In the genomic region with DNA sequence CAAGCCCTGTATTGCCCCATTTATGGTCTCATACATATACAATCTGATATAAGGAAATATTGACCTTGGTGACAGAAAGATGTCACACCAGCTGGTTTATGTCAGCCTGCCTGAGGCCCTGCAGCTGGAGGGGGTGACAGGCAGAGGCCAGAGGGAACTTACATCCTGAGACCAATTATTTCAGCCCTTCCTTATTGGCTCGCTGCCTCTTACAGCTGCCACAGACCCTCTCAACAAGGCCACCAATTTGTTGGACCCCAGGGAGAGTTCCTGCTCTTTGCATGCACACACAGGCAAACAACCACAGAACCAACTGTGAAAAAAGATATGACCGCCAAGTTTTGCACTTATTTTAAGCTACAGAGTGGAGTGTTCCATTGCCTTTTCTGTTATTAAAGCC, we compare ENCODE assay signal across 19 mouse cellular contexts. TPM values are rescaled to one million over a fixed set of nuclear protein-coding genes. Genes with fewer than 3 reads are reported as not detected.
DNase-seq lines count a peak whose midpoint lies in the region; ATAC-seq and TF ChIP-seq lines count a peak whose summit lies in the region.
"Had no signal": no experiment of that assay in that cellular context is flagged by ENCODE, and none has a peak within 500 bp of the region (broad histone marks: within the 10 kb centered on the region; RNA-seq: fewer than 3 reads in every experiment).

No protein-coding gene starts in this region.

- H3K36me3 ChIP-seq in forebrain, embryonic 13.5 days (ENCODE audit: poor library complexity, severe bottlenecking): no peaks in the 10 kb centered on the region
- H3K36me3 ChIP-seq in forebrain, embryonic 10.5 days (replicated peaks): no peaks in the 10 kb centered on the region
- H3K36me3 ChIP-seq in midbrain, embryonic 15.5 days (replicated peaks): no peaks in the 10 kb centered on the region
- H3K36me3 ChIP-seq: embryonic facial prominence, embryonic 12.5 days; liver, embryonic 15.5 days; neural tube, embryonic 12.5 days had no signal

- no peak for TF ChIP-seq CTCF in layer of hippocampus, adult 2 months (conservative IDR thresholded peaks at IDR 0.05)

- no peak for DNase-seq in forebrain, embryonic 10.5 days (ENCODE audit: extremely low spot score, low spot score)
- no peak for DNase-seq in layer of hippocampus, adult 2 months (ENCODE audit: low spot score in 2 of 2)
- DNase-seq in layer of hippocampus, postnatal 25 days (ENCODE audit: extremely low spot score in 1 of 2, low spot score in 1 of 2): no peak
- DNase-seq in forelimb bud, embryonic 11.5 days (ENCODE audit: low read depth, low spot score): peak; percentile 14
- no peak for DNase-seq in left cerebral cortex, adult 9 months (ENCODE audit: low spot score in 2 of 2)
- no peak for DNase-seq in right cerebral cortex, adult 18-20 months
- DNase-seq: adrenal gland, adult 8-10 months; cerebellum, adult 11-12 months; cerebellum, postnatal 36 days; gastrocnemius, adult 2 months; layer of hippocampus, postnatal 36 days; left cerebral cortex, postnatal 4 days; lung, postnatal 36 days had no signal

- H3K9me3 ChIP-seq in forebrain, embryonic 13.5 days (replicated peaks): no peaks in the 10 kb centered on the region
- no peaks in the 10 kb centered on the region for H3K9me3 ChIP-seq in forebrain, embryonic 10.5 days
- no peaks in the 10 kb centered on the region for H3K9me3 ChIP-seq in midbrain, embryonic 15.5 days
- H3K9me3 ChIP-seq: embryonic facial prominence, embryonic 12.5 days; liver, embryonic 15.5 days; neural tube, embryonic 12.5 days had no signal

- H3K4me1 ChIP-seq in forebrain, embryonic 13.5 days: peaks cover 23% of the 10 kb centered on the region
- peaks cover 17% of the 10 kb centered on the region for H3K4me1 ChIP-seq in forebrain, embryonic 10.5 days
- peaks cover 9% of the 10 kb centered on the region; the same call in 1 of the 2 replicates for H3K4me1 ChIP-seq in midbrain, embryonic 15.5 days
- H3K4me1 ChIP-seq: embryonic facial prominence, embryonic 12.5 days; liver, embryonic 15.5 days had no signal

- H3K9ac ChIP-seq in forebrain, embryonic 13.5 days: no peak overlapping the region
- no peak overlapping the region for H3K9ac ChIP-seq in midbrain, embryonic 15.5 days
- H3K9ac ChIP-seq: embryonic facial prominence, embryonic 12.5 days; liver, embryonic 15.5 days; neural tube, embryonic 12.5 days had no signal

- ATAC-seq in forebrain, embryonic 13.5 days: peak; percentile 26; the same call in 1 of the 2 replicates
- ATAC-seq in midbrain, embryonic 15.5 days (replicated peaks): no peak; the same call in 1 of the 2 replicates

- WGBS in forebrain, embryonic 13.5 days: 40% methylated on average over 2 of the region's 2 CpGs
- WGBS in forebrain, embryonic 10.5 days: 77% methylated on average over 2 of the region's 2 CpGs
- 49% methylated on average over 2 of the region's 2 CpGs for WGBS in midbrain, embryonic 15.5 days

- no peaks in the 10 kb centered on the region for H3K27me3 ChIP-seq in forebrain, embryonic 13.5 days
- no peaks in the 10 kb centered on the region for H3K27me3 ChIP-seq in forebrain, embryonic 10.5 days (ENCODE audit: poor library complexity, severe bottlenecking)
- H3K27me3 ChIP-seq in midbrain, embryonic 15.5 days (replicated peaks): no peaks in the 10 kb centered on the region
- H3K27me3 ChIP-seq: embryonic facial prominence, embryonic 12.5 days; liver, embryonic 15.5 days had no signal

- no peak overlapping the region for H3K4me3 ChIP-seq in forebrain, embryonic 13.5 days
- H3K4me3 ChIP-seq in forebrain, embryonic 10.5 days: no peak overlapping the region
- no peak overlapping the region for H3K4me3 ChIP-seq in layer of hippocampus, adult 2 months
- H3K4me3 ChIP-seq in midbrain, embryonic 15.5 days: no peak overlapping the region
- H3K4me3 ChIP-seq: embryonic facial prominence, embryonic 12.5 days; gastrocnemius, adult 2 months; liver, embryonic 15.5 days; neural tube, embryonic 12.5 days had no signal

- peak overlapping the region; percentile 4; the same call in 1 of the 2 replicates for H3K27ac ChIP-seq in forebrain, embryonic 13.5 days
- H3K27ac ChIP-seq in forebrain, embryonic 10.5 days: no peak overlapping the region
- peak overlapping the region; percentile 32; the same call in 1 of the 2 replicates for H3K27ac ChIP-seq in layer of hippocampus, adult 2 months
- peak overlapping the region; percentile 6; the same call in 1 of the 2 replicates for H3K27ac ChIP-seq in midbrain, embryonic 15.5 days
- H3K27ac ChIP-seq: embryonic facial prominence, embryonic 12.5 days; gastrocnemius, adult 2 months; liver, embryonic 15.5 days; neural tube, embryonic 12.5 days; stomach, postnatal 0 days had no signal

- no peak overlapping the region for H3K4me2 ChIP-seq in forebrain, embryonic 13.5 days
- H3K4me2 ChIP-seq in midbrain, embryonic 15.5 days: no peak overlapping the region
- H3K4me2 ChIP-seq: embryonic facial prominence, embryonic 12.5 days; liver, embryonic 15.5 days; neural tube, embryonic 12.5 days had no signal

RNA-seq across cellular contexts. Expression of a gene that starts 55.1 kb away (rescaled TPM):
- polyA plus RNA-seq in forebrain, embryonic 13.5 days (2015; fragmentation: Nextera tagmentation; extraction: Ambion mirVana): 36.2 and 38.3 TPM in 2 replicates
- polyA plus RNA-seq in forebrain, embryonic 10.5 days (2016; fragmentation: Nextera tagmentation; extraction: Ambion mirVana): 51.3 and 54.1 TPM in 2 replicates
- 10 to 100 TPM; 12.5 to 12.9 TPM for total RNA-seq in layer of hippocampus, adult 2 months (2021)
- total RNA-seq in layer of hippocampus, postnatal 25 days (2021): 10 to 100 TPM; 11.5 to 12.0 TPM
- polyA plus RNA-seq in midbrain, embryonic 15.5 days (2015; fragmentation: Nextera tagmentation; extraction: Ambion mirVana): 25.9 and 26.3 TPM in 2 replicates
